Mouse (Mus musculus) liver, embryonic 14.5 days (tissue): ENCODE results near the gene Plpp3.

Experiments
- CTCF ChIP-seq: IDR thresholded peaks from 2 replicates; pipeline ENCODE4 v1.5.1; 2016; ENCODE audit warnings: antibody characterized with exemption, low read depth, control low read depth
- EP300 ChIP-seq: IDR thresholded peaks from 2 replicates; pipeline ENCODE4 v1.6.1; 2016; ENCODE audit warnings: antibody characterized with exemption, low read depth

GRCm38 (mm10) chr4:105156955-105157275, 232 bp upstream of the Plpp3 start:
- no peak; the same call in 1 of the 2 replicates for TF ChIP-seq CTCF
- no peak for TF ChIP-seq EP300
